Mouse (Mus musculus) ovary, postnatal 14 days (tissue): ENCODE data around the gene Oosp2.

Experiments
- DNase-seq: peaks from one replicate; pipeline ENCODE4 v3.0.0; 2022; ENCODE audit warnings: low spot score

The Oosp2 gene

GRCm38 (mm10) chr19:11660459-11660858, at the start of gene Oosp2:
Oosp2 (minus strand) TSS chr19:11660559.
- no peak for DNase-seq

DNA sequence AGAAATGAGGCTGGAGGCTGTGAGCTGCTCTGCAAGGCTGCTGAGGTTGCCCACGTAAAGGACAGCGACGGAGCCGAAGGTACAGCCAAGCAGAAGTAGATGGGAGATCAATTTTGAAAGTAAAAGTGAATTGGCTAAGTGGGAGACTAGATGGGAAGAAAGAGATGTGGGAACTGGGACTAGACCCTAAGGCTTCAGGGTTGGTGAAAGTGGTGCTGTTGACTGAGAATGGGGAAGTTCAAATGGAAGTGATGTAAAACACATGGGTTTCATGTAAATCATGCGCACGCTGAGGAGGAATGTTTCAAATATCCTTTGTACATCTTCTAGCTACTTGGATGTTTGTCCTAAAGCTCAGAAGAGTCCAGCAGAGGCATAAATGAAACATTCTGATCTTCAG, 38.0 kb upstream of the Oosp2 start:
- DNase-seq, result no peak

GRCm38 (mm10) chr19:11696755-11697154, 36.4 kb upstream of the Oosp2 start, which contains the start of gene Oosp3:
Oosp3 (plus strand) TSS chr19:11697055.
- DNase-seq, result no peak

- no peak for DNase-seq
Observed at GRCm38 (mm10) chr19:11691454-11691853, 31.1 kb upstream of the Oosp2 start.

DNA sequence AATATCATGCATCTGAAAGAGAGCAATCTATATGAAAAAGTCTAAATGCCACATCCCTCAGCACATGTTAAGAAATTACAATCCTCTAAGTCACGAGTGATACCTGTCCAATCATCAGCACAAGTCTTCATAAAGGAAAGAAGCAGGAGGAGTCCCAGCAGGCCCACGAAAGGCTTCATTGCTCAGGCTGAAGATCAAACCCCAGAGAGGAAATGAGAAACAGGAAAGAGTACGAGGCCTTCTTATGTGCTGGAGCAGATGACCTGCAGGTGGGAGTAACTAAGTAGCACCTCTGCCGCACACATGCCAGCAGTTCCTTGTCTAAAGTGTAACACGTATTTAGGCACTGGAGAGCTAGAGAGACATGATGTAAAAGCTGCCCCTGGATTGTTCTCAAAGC, 30.5 kb upstream of the Oosp2 start, which contains the start of gene Oosp1:
Oosp1 (minus strand) TSS at position 312 of the 400 bp plus-strand sequence.
- no peak for DNase-seq

DNA sequence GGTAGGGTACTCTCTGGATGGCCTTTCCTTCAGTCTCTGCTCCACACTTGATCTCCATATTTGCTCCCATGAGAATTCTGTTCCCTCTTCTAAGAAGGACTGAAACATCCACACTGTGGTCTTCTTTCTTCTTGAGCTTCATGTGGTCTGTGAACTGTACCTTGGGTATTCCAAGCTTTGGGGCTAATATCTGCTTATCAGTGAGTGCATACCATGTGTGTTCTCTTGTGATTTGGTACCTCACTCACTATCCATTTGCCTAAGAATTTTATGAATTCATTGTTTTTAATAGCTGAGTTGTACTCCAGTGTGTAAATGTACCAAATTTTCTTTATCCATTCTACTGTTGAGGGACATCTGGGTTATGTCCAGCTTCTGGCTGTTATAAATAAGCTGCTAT, 1.2 kb upstream of the Oosp2 start:
- no peak for DNase-seq

- no peak for DNase-seq
Observed at GRCm38 (mm10) chr19:11659142-11659541, 1.2 kb downstream of the Oosp2 start.

DNA sequence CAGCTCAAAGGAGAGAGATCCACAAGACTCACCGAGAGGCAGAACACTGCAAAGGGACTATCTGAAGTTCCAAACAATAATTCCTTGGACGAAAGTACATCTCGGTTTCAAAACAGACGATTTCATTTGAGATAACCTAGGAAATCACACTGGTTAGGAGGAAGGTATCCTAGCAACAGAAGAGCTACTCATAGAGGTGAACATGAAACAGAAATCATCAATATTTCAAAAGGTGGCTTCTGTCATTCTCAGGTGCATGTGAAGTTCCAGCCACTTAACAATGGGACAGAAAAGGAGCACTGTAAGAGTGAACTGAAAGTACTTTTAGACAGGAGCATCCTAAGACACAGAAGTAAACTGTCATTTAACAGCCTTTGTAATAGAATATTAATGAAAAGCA, 10.8 kb downstream of the Oosp2 start:
- DNase-seq, result no peak

DNA sequence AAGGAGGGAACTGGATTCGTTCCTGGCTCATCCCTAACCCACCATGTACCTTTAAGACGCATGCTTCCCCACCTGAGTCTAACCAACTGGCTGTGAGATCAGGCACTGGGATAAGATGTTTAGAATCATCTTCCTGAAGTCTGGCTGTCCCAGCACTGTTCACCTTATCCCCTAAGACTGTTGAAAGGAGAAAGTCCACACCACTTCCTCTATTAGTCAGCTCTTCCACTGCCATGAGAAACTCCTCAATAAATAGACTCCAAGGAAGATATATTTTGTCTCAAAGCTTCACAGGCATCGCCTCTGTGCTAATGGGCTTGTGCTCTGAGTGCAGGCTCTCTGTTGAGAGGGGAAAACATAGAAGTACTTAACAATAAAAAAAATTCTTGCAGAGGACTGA, 14.2 kb downstream of the Oosp2 start:
- DNase-seq, result no peak

- no peak for DNase-seq
Observed at GRCm38 (mm10) chr19:11640732-11641131, 19.6 kb downstream of the Oosp2 start, which contains the start of gene Ms4a3. Ms4a3 (minus strand) TSS chr19:11640851.

GRCm38 (mm10) chr19:11639038-11639437, 21.3 kb downstream of the Oosp2 start:
- DNase-seq, result no peak

GRCm38 (mm10) chr19:11635572-11635971, 24.8 kb downstream of the Oosp2 start:
- no peak for DNase-seq

DNA sequence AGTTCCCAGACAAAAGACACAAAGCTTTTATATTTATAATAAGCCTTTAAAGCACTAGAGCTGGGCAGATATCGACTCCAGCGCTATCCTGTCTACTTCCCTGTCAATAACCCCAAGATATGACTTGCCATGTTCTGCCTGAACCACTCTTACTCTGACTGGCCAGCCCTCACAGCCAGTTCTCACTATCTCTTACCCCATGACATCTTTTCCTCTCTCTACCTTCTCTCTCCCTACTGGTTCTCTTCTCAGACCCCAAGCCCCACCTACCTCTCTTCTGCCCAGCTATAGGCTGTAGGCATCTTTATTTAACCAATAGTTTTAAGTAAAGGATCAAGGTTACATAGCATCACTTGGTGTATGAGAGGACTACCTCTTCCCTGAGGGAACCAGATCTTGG, 26.0 kb downstream of the Oosp2 start:
- no peak for DNase-seq

GRCm38 (mm10) chr19:11633732-11634131, 26.6 kb downstream of the Oosp2 start:
- DNase-seq, result no peak

DNA sequence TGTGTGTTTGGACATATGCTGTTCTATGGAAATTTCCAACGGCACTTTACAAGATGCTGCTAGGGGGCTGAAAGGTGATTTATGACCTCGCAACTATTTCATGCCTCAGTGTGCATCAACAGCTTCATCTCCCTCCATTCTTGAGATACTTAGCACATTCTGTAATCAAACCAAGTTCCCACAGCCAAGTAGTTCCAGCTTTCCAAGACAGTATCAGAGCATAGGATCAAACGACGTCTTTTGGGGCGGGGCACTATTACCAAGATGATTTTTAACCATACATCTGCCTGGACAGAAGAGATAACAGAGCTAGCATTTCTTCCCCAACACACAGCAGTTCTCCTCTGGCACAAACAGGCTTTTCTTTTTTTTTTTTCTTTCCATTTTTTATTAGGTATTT, 35.1 kb downstream of the Oosp2 start:
- DNase-seq, result no peak

- DNase-seq, result no peak
Observed at GRCm38 (mm10) chr19:11624800-11625199, 35.6 kb downstream of the Oosp2 start.

- DNase-seq, result no peak
Observed at GRCm38 (mm10) chr19:11623551-11623950, 36.8 kb downstream of the Oosp2 start, which contains the start of gene Ms4a2. Ms4a2 (minus strand) TSS chr19:11623719.

GRCm38 (mm10) chr19:11617983-11618382, 42.4 kb downstream of the Oosp2 start:
- no peak for DNase-seq

- DNase-seq, result no peak
Observed at GRCm38 (mm10) chr19:11614805-11615204, 45.6 kb downstream of the Oosp2 start.

- DNase-seq, result no peak
Observed at GRCm38 (mm10) chr19:11613776-11614443, 46.4 kb downstream of the Oosp2 start.

GRCm38 (mm10) chr19:11613084-11613483, 47.3 kb downstream of the Oosp2 start:
- DNase-seq, result no peak

- DNase-seq, result no peak
Observed at GRCm38 (mm10) chr19:11612293-11612692, 48.1 kb downstream of the Oosp2 start.

GRCm38 (mm10) chr19:11611541-11611945, 48.8 kb downstream of the Oosp2 start:
- DNase-seq, result peak; percentile 14

- DNase-seq, result peak; percentile 37
Observed at GRCm38 (mm10) chr19:11608172-11608571, 52.2 kb downstream of the Oosp2 start.
